Mouse (Mus musculus): Measurements from ENCODE around the gene Itprip.
A peak's percentile ranks its signal among the peaks of the same experiment; 100 is the strongest.

Gene Itprip

GRCm38 (mm10) chr19:47885191-47885743 lies 33.8 kb downstream of the Itprip start:
- DNase-seq (ENCODE audit: low spot score in 2 of 2), result no peak

GRCm38 (mm10) chr19:47884296-47885085 lies 34.6 kb downstream of the Itprip start:
- no peak for DNase-seq (ENCODE audit: low spot score in 2 of 2)

- no peak for DNase-seq (ENCODE audit: low spot score in 2 of 2)
Observed at GRCm38 (mm10) chr19:47882882-47883254, 36.2 kb downstream of the Itprip start.

- DNase-seq (ENCODE audit: low spot score in 2 of 2), result peak; percentile 67 to 77
Observed at GRCm38 (mm10) chr19:47882151-47882881, 36.8 kb downstream of the Itprip start.

- DNase-seq (ENCODE audit: low spot score in 2 of 2), result no peak
Observed at GRCm38 (mm10) chr19:47881538-47881937, 37.6 kb downstream of the Itprip start.

- DNase-seq (ENCODE audit: low spot score in 2 of 2), result no peak
Observed at GRCm38 (mm10) chr19:47876252-47876651, 42.8 kb downstream of the Itprip start.

- no peak for DNase-seq (ENCODE audit: low spot score in 2 of 2)
Observed at GRCm38 (mm10) chr19:47871515-47871914, 47.6 kb downstream of the Itprip start.

- no peak for DNase-seq (ENCODE audit: low spot score in 2 of 2)
Observed at GRCm38 (mm10) chr19:47870102-47870666, 48.9 kb downstream of the Itprip start.

GRCm38 (mm10) chr19:47869516-47869915 lies 49.6 kb downstream of the Itprip start:
- no peak for DNase-seq (ENCODE audit: low spot score in 2 of 2)

GRCm38 (mm10) chr19:47868951-47869350 lies 50.1 kb downstream of the Itprip start:
- DNase-seq (ENCODE audit: low spot score in 2 of 2), result no peak

GRCm38 (mm10) chr19:47867628-47868175 lies 51.4 kb downstream of the Itprip start:
- DNase-seq (ENCODE audit: low spot score in 2 of 2), result no peak

- peak; percentile 93 to 94 for DNase-seq (ENCODE audit: low spot score in 2 of 2)
Observed at GRCm38 (mm10) chr19:47865353-47865947, 53.6 kb downstream of the Itprip start, which contains the start of gene Gsto2. Gsto2 (plus strand) TSS chr19:47865534.

GRCm38 (mm10) chr19:47864721-47865120 lies 54.4 kb downstream of the Itprip start:
- no peak for DNase-seq (ENCODE audit: low spot score in 2 of 2)

- DNase-seq (ENCODE audit: low spot score in 2 of 2), result no peak
Observed at GRCm38 (mm10) chr19:47864051-47864450, 55.0 kb downstream of the Itprip start.

- no peak for DNase-seq (ENCODE audit: low spot score in 2 of 2)
Observed at GRCm38 (mm10) chr19:47862581-47862980, 56.5 kb downstream of the Itprip start.

- DNase-seq (ENCODE audit: low spot score in 2 of 2), result no peak
Observed at GRCm38 (mm10) chr19:47859180-47859579, 59.9 kb downstream of the Itprip start.

GRCm38 (mm10) chr19:47857957-47858942 lies 60.8 kb downstream of the Itprip start:
- DNase-seq (ENCODE audit: low spot score in 2 of 2), result no peak

GRCm38 (mm10) chr19:47854796-47855783 lies 64.0 kb downstream of the Itprip start, which contains the start of gene Gsto1:
Gsto1 (plus strand) TSS chr19:47854970.
- peak; percentile 86 to 93 for DNase-seq (ENCODE audit: low spot score in 2 of 2)

Measured in urinary bladder, postnatal 4 days (tissue).